25 mouse cellular contexts compared by ENCODE assay signal in genomic region chr10:67380174-67380573, GRCm38 (mm10).
"Had no signal": no experiment of that assay in that cellular context is flagged by ENCODE, and none has a peak within 500 bp of the region (broad histone marks: within the 10 kb centered on the region; RNA-seq: fewer than 3 reads in every experiment).

No protein-coding gene starts in this region.

- H3K36me3 ChIP-seq: heart, embryonic 10.5 days; heart, embryonic 13.5 days; heart, embryonic 15.5 days; hindbrain, embryonic 13.5 days; hindbrain, embryonic 15.5 days; limb, embryonic 13.5 days; limb, embryonic 15.5 days; liver, embryonic 12.5 days had no signal

- H3K4me2 ChIP-seq: heart, embryonic 13.5 days; heart, embryonic 15.5 days; hindbrain, embryonic 13.5 days; hindbrain, embryonic 15.5 days; limb, embryonic 13.5 days; limb, embryonic 15.5 days; liver, embryonic 12.5 days had no signal

- DNase-seq: gastrocnemius, adult 2 months; gastrocnemius, postnatal 10 days; gastrocnemius, postnatal 25 days; heart, adult 18-20 months; heart, postnatal 14 days; heart, postnatal 36 days; kidney, adult 11 months; kidney, adult 8-10 months; kidney, postnatal 10 days; kidney, postnatal 25 days; kidney, postnatal 4 days; layer of hippocampus, adult 9-11 months; layer of hippocampus, postnatal 36 days; left cerebral cortex, postnatal 4 days had no signal

- ATAC-seq: hindbrain, postnatal 0 days; intestine, embryonic 16.5 days; liver, embryonic 12.5 days had no signal

- H3K27me3 ChIP-seq: heart, embryonic 13.5 days; heart, embryonic 15.5 days; hindbrain, embryonic 13.5 days; hindbrain, embryonic 15.5 days; limb, embryonic 13.5 days; limb, embryonic 15.5 days; liver, embryonic 12.5 days had no signal

- H3K9ac ChIP-seq: heart, embryonic 13.5 days; heart, embryonic 15.5 days; hindbrain, embryonic 13.5 days; hindbrain, embryonic 15.5 days; limb, embryonic 13.5 days; limb, embryonic 15.5 days; liver, embryonic 12.5 days; liver, embryonic 14.5 days had no signal

- H3K4me3 ChIP-seq: gastrocnemius, adult 2 months; heart, embryonic 10.5 days; heart, embryonic 13.5 days; heart, embryonic 15.5 days; hindbrain, embryonic 13.5 days; hindbrain, embryonic 15.5 days; limb, embryonic 13.5 days; limb, embryonic 15.5 days; liver, embryonic 12.5 days had no signal

- H3K4me1 ChIP-seq: heart, embryonic 13.5 days; hindbrain, embryonic 13.5 days; hindbrain, embryonic 15.5 days; liver, embryonic 12.5 days had no signal

- H3K27ac ChIP-seq: gastrocnemius, adult 2 months; heart, embryonic 10.5 days; heart, embryonic 13.5 days; heart, embryonic 15.5 days; hindbrain, embryonic 13.5 days; hindbrain, embryonic 15.5 days; hindbrain, postnatal 0 days; limb, embryonic 13.5 days; limb, embryonic 15.5 days; liver, embryonic 12.5 days; liver, embryonic 14.5 days had no signal

- H3K9me3 ChIP-seq: heart, embryonic 10.5 days; heart, embryonic 13.5 days; heart, embryonic 15.5 days; hindbrain, embryonic 13.5 days; hindbrain, embryonic 15.5 days; limb, embryonic 13.5 days; limb, embryonic 15.5 days; liver, embryonic 12.5 days had no signal
